Mouse (Mus musculus) thymus, postnatal 10 days (tissue): ENCODE data around the gene Rbfox2.

ENCODE experiments used
- DNase-seq, 2 experiments: peaks; one replicate each; pipeline ENCODE4 v3.0.0; 2021; ENCODE audit warnings: low spot score in 2 of 2

Rbfox2 gene

GRCm38 (mm10) chr15:77331444-77331843 lies 24.6 kb upstream of the Rbfox2 start:
- DNase-seq: no peak

GRCm38 (mm10) chr15:77329681-77330180 lies 22.9 kb upstream of the Rbfox2 start:
- no peak for DNase-seq

- no peak for DNase-seq
These were observed 19.6 kb upstream of the Rbfox2 start for GRCm38 (mm10) chr15:77326361-77326760.

GRCm38 (mm10) chr15:77324426-77324825 lies 17.6 kb upstream of the Rbfox2 start:
- no peak for DNase-seq

- no peak for DNase-seq
These were observed 16.4 kb upstream of the Rbfox2 start for GRCm38 (mm10) chr15:77323226-77323625.

GRCm38 (mm10) chr15:77313701-77314100 lies 6.9 kb upstream of the Rbfox2 start:
- DNase-seq: no peak

- DNase-seq: no peak
These were observed 6.0 kb upstream of the Rbfox2 start for GRCm38 (mm10) chr15:77312796-77313195.

GRCm38 (mm10) chr15:77307767-77308495 lies 1.1 kb upstream of the Rbfox2 start:
- no peak for DNase-seq

- no peak for DNase-seq
These were observed 805 bp downstream of the Rbfox2 start for GRCm38 (mm10) chr15:77305852-77306546.

- no peak for DNase-seq
These were observed 1.8 kb downstream of the Rbfox2 start for GRCm38 (mm10) chr15:77304960-77305359.

GRCm38 (mm10) chr15:77301122-77301521 lies 5.7 kb downstream of the Rbfox2 start:
- no peak for DNase-seq

GRCm38 (mm10) chr15:77298564-77298963 lies 8.2 kb downstream of the Rbfox2 start:
- no peak for DNase-seq

GRCm38 (mm10) chr15:77296635-77297034 lies 10.2 kb downstream of the Rbfox2 start:
- DNase-seq: no peak

- no peak for DNase-seq
These were observed 13.3 kb downstream of the Rbfox2 start for GRCm38 (mm10) chr15:77293493-77293892.

GRCm38 (mm10) chr15:77292381-77292780 lies 14.4 kb downstream of the Rbfox2 start:
- no peak for DNase-seq

GRCm38 (mm10) chr15:77291471-77291870 lies 15.3 kb downstream of the Rbfox2 start:
- DNase-seq: no peak

GRCm38 (mm10) chr15:77290352-77290751 lies 16.5 kb downstream of the Rbfox2 start:
- DNase-seq: no peak

GRCm38 (mm10) chr15:77280130-77280529 lies 26.7 kb downstream of the Rbfox2 start:
- DNase-seq: no peak

- DNase-seq: no peak
These were observed 28.0 kb downstream of the Rbfox2 start for GRCm38 (mm10) chr15:77278825-77279224.

GRCm38 (mm10) chr15:77276838-77277725 lies 29.7 kb downstream of the Rbfox2 start:
- DNase-seq: no peak

- no peak for DNase-seq
These were observed 30.5 kb downstream of the Rbfox2 start for GRCm38 (mm10) chr15:77276300-77276699.

- DNase-seq: no peak
These were observed 31.2 kb downstream of the Rbfox2 start for GRCm38 (mm10) chr15:77275572-77275971.
